In the genomic region with DNA sequence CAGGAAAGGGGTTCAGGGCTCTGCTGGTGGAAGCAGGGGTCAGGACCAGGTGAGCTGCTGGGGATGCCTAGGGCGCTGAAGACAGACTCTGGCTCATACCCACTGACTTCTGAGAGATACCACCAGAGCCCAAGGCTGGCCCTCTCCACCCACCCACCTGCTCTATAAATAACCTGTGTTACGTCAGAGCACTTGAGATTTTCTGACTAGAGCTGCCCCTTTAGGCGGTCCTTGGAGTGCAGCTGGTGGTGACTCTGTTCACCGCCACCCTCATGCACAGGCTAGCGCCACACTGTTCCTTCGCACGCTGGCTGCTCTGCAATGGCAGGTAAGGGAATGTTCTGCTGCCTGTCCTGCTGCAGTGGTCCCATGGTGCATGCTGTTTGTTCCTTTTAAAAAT, we compare ENCODE assay signal across 12 mouse cellular contexts. TPM values are rescaled to one million over a fixed set of nuclear protein-coding genes. Genes with fewer than 3 reads are reported as not detected.
A peak's percentile ranks its signal among the peaks of the same experiment; 100 is the strongest.
DNase-seq lines count a peak whose midpoint lies in the region; ATAC-seq lines count a peak whose summit lies in the region.
"Had no signal": no experiment of that assay in that cellular context is flagged by ENCODE, and none has a peak within 500 bp of the region (broad histone marks: within the 10 kb centered on the region; RNA-seq: fewer than 3 reads in every experiment).

No protein-coding gene starts in this region.

- no peaks in the 10 kb centered on the region; the same call in 1 of the 2 replicates for H3K36me3 ChIP-seq in forebrain, embryonic 11.5 days (ENCODE audit: control insufficient read depth, insufficient read depth, low read length)
- peaks cover 8% of the 10 kb centered on the region; the same call in 1 of the 2 replicates for H3K36me3 ChIP-seq in forebrain, embryonic 15.5 days
- H3K36me3 ChIP-seq in liver, embryonic 12.5 days, result peaks cover 38% of the 10 kb centered on the region
- peaks cover 43% of the 10 kb centered on the region for H3K36me3 ChIP-seq in limb, embryonic 10.5 days

- no peak overlapping the region for H3K4me2 ChIP-seq in forebrain, embryonic 11.5 days (ENCODE audit: low read depth, low read length, severe bottlenecking)
- no peak overlapping the region for H3K4me2 ChIP-seq in forebrain, embryonic 15.5 days (replicated peaks)
- peak overlapping the region; percentile 74 for H3K4me2 ChIP-seq in liver, embryonic 12.5 days

- WGBS in forebrain, embryonic 11.5 days, result 91% methylated on average over 7 of the region's 7 CpGs
- 92% methylated on average over 7 of the region's 7 CpGs for WGBS in forebrain, embryonic 15.5 days
- WGBS in liver, embryonic 12.5 days (ENCODE audit: insufficient replicate concordance), result 81% methylated on average over 7 of the region's 7 CpGs
- 90% methylated on average over 7 of the region's 7 CpGs for WGBS in limb, embryonic 10.5 days

- H3K9ac ChIP-seq in forebrain, embryonic 11.5 days (ENCODE audit: low read length), result 0 out of 2 replicates have a peak overlapping the region, but pooled peaks have one; percentile 8
- no peak overlapping the region for H3K9ac ChIP-seq in forebrain, embryonic 15.5 days (replicated peaks)
- H3K9ac ChIP-seq in liver, embryonic 12.5 days, result no peak overlapping the region

- DNase-seq in forebrain, embryonic 11.5 days (ENCODE audit: low spot score), result no peak
- no peak for DNase-seq in liver
- DNase-seq in brain, adult 2 months (ENCODE audit: low read depth, low spot score), result peak; percentile 65
- DNase-seq in limb, embryonic 10.5 days (ENCODE audit: low spot score), result no peak
- no peak for DNase-seq in cerebellum, adult 11 months
- no peak for DNase-seq in thymus, postnatal 25 days
- DNase-seq: cerebellum, adult 9-10 months; kidney, adult 11 months; retina, postnatal 1 day had no signal

- no peaks in the 10 kb centered on the region for H3K27me3 ChIP-seq in forebrain, embryonic 11.5 days (ENCODE audit: control insufficient read depth, insufficient read depth, low read length)
- H3K27me3 ChIP-seq in forebrain, embryonic 15.5 days, result no peaks in the 10 kb centered on the region
- no peaks in the 10 kb centered on the region for H3K27me3 ChIP-seq in liver, embryonic 12.5 days (replicated peaks)
- no peaks in the 10 kb centered on the region for H3K27me3 ChIP-seq in limb, embryonic 10.5 days (ENCODE audit: low read depth, poor library complexity, severe bottlenecking)

- H3K9me3 ChIP-seq in forebrain, embryonic 11.5 days (ENCODE audit: control insufficient read depth, low read length), result no peaks in the 10 kb centered on the region
- H3K9me3 ChIP-seq in forebrain, embryonic 15.5 days, result no peaks in the 10 kb centered on the region
- no peaks in the 10 kb centered on the region for H3K9me3 ChIP-seq in liver, embryonic 12.5 days (replicated peaks)
- no peaks in the 10 kb centered on the region for H3K9me3 ChIP-seq in limb, embryonic 10.5 days (replicated peaks)
- H3K9me3 ChIP-seq: hindbrain, embryonic 10.5 days had no signal

- ATAC-seq in forebrain, embryonic 11.5 days (replicated peaks; ENCODE audit: low FRiP score), result no peak
- ATAC-seq in forebrain, embryonic 15.5 days (replicated peaks), result no peak
- ATAC-seq in liver, embryonic 12.5 days, result no peak

- 0 out of 2 replicates have a peak, but pooled peaks cover 5% of the 10 kb centered on the region for H3K4me1 ChIP-seq in forebrain, embryonic 11.5 days (replicated peaks; ENCODE audit: control insufficient read depth, insufficient read depth, low read length)
- peaks cover 20% of the 10 kb centered on the region for H3K4me1 ChIP-seq in forebrain, embryonic 15.5 days
- H3K4me1 ChIP-seq in liver, embryonic 12.5 days, result peaks cover 48% of the 10 kb centered on the region
- H3K4me1 ChIP-seq in limb, embryonic 10.5 days, result peaks cover 21% of the 10 kb centered on the region

- H3K27ac ChIP-seq in forebrain, embryonic 11.5 days (ENCODE audit: low read depth, low read length), result no peak overlapping the region
- no peak overlapping the region for H3K27ac ChIP-seq in forebrain, embryonic 15.5 days (replicated peaks)
- H3K27ac ChIP-seq in liver, embryonic 12.5 days, result peak overlapping the region; percentile 72; the same call in 1 of the 2 replicates
- H3K27ac ChIP-seq in limb, embryonic 10.5 days, result no peak overlapping the region
- H3K27ac ChIP-seq: hindbrain, embryonic 10.5 days had no signal

- H3K4me3 ChIP-seq in forebrain, embryonic 11.5 days (ENCODE audit: low read depth, low read length), result no peak overlapping the region
- H3K4me3 ChIP-seq in forebrain, embryonic 15.5 days, result no peak overlapping the region
- H3K4me3 ChIP-seq in liver, embryonic 12.5 days, result no peak overlapping the region
- peak overlapping the region; percentile 10; the same call in 1 of the 2 replicates for H3K4me3 ChIP-seq in limb, embryonic 10.5 days

RNA-seq across cellular contexts. Expression of a gene that starts 1.9 kb away (rescaled TPM):
- polyA plus RNA-seq in forebrain, embryonic 11.5 days (2014; fragmentation: Nextera tagmentation; extraction: Ambion mirVana), result 42.5 and 45.1 TPM in 2 replicates
- polyA plus RNA-seq in forebrain, embryonic 15.5 days (2015; fragmentation: Nextera tagmentation; extraction: Ambion mirVana), result 54.2 and 58.1 TPM in 2 replicates
- 37.7 and 39.4 TPM in 2 replicates for polyA plus RNA-seq in liver, embryonic 12.5 days (2016; fragmentation: Nextera tagmentation; extraction: Ambion mirVana)
- 79.8 and 85.0 TPM in 2 replicates for polyA plus RNA-seq in limb, embryonic 10.5 days (2016; fragmentation: Nextera tagmentation; extraction: Ambion mirVana)

RNA-seq across cellular contexts. Expression of a gene that starts 34.6 kb away (rescaled TPM):
- polyA plus RNA-seq in forebrain, embryonic 11.5 days (2014; fragmentation: Nextera tagmentation; extraction: Ambion mirVana), result 0.67 and 1.1 TPM in 2 replicates
- polyA plus RNA-seq in forebrain, embryonic 15.5 days (2015; fragmentation: Nextera tagmentation; extraction: Ambion mirVana), result 0.22 and 0.23 TPM in 2 replicates
- 0.23 and 0.36 TPM in 2 replicates for polyA plus RNA-seq in liver, embryonic 12.5 days (2016; fragmentation: Nextera tagmentation; extraction: Ambion mirVana)
- polyA plus RNA-seq in limb, embryonic 10.5 days (2016; fragmentation: Nextera tagmentation; extraction: Ambion mirVana), result 0.29 and 0.60 TPM in 2 replicates

RNA-seq across cellular contexts. Expression of a gene that starts 34.8 kb away (rescaled TPM):
- polyA plus RNA-seq in forebrain, embryonic 11.5 days (2014; fragmentation: Nextera tagmentation; extraction: Ambion mirVana), result 40.5 and 41.9 TPM in 2 replicates
- 48.4 and 50.3 TPM in 2 replicates for polyA plus RNA-seq in forebrain, embryonic 15.5 days (2015; fragmentation: Nextera tagmentation; extraction: Ambion mirVana)
- polyA plus RNA-seq in liver, embryonic 12.5 days (2016; fragmentation: Nextera tagmentation; extraction: Ambion mirVana), result 25.1 and 28.8 TPM in 2 replicates
- polyA plus RNA-seq in limb, embryonic 10.5 days (2016; fragmentation: Nextera tagmentation; extraction: Ambion mirVana), result 45.3 and 49.8 TPM in 2 replicates

RNA-seq across cellular contexts. Expression of a gene that starts 35.1 kb away (rescaled TPM):
- 15.2 and 17.6 TPM in 2 replicates for polyA plus RNA-seq in forebrain, embryonic 11.5 days (2014; fragmentation: Nextera tagmentation; extraction: Ambion mirVana)
- polyA plus RNA-seq in forebrain, embryonic 15.5 days (2015; fragmentation: Nextera tagmentation; extraction: Ambion mirVana), result 11.5 and 13.4 TPM in 2 replicates
- 9.6 and 9.8 TPM in 2 replicates for polyA plus RNA-seq in liver, embryonic 12.5 days (2016; fragmentation: Nextera tagmentation; extraction: Ambion mirVana)
- polyA plus RNA-seq in limb, embryonic 10.5 days (2016; fragmentation: Nextera tagmentation; extraction: Ambion mirVana), result 20.1 and 27.9 TPM in 2 replicates

RNA-seq across cellular contexts. Expression of a gene that starts 38.0 kb away (rescaled TPM):
- 1.9 and 2.5 TPM in 2 replicates for polyA plus RNA-seq in forebrain, embryonic 11.5 days (2014; fragmentation: Nextera tagmentation; extraction: Ambion mirVana)
- polyA plus RNA-seq in forebrain, embryonic 15.5 days (2015; fragmentation: Nextera tagmentation; extraction: Ambion mirVana), result 3.8 and 4.4 TPM in 2 replicates
- polyA plus RNA-seq in liver, embryonic 12.5 days (2016; fragmentation: Nextera tagmentation; extraction: Ambion mirVana), result 6.6 and 8.5 TPM in 2 replicates
- polyA plus RNA-seq in limb, embryonic 10.5 days (2016; fragmentation: Nextera tagmentation; extraction: Ambion mirVana), result 2.8 and 3.6 TPM in 2 replicates
